Mouse (Mus musculus) G1E (cell line): Measurements from ENCODE around the gene Coq10a. TPM values are rescaled to one million over a fixed set of nuclear protein-coding genes. Genes with fewer than 3 reads are reported as not detected.
"Not testable (repeated sequence)": the region's sequence is repeated elsewhere in the genome, so short reads cannot be mapped to it uniquely, and the experiment has no call there.

ENCODE experiments used
- ATAC-seq: 2 replicates; pipeline ENCODE4 v1.8.0; 2016; ENCODE audit warnings: mild to moderate bottlenecking; ENCODE audit not compliant: insufficient number of reproducible peaks, poor library complexity, low FRiP score, severe bottlenecking; ENCODE audit errors: extremely low read depth
- DNase-seq: peaks from one replicate; pipeline ENCODE4 v3.0.0; 2012; ENCODE audit warnings: low spot score
- H3K27me3 ChIP-seq: 2 replicates; pipeline ENCODE4 v1.6.1; 2012; ENCODE audit warnings: mild to moderate bottlenecking, low read length, inconsistent platforms; ENCODE audit not compliant: insufficient read depth
- H3K36me3 ChIP-seq: replicated peaks from 2 replicates; pipeline ENCODE3; 2012; ENCODE audit warnings: mild to moderate bottlenecking, inconsistent platforms
- H3K4me1 ChIP-seq: 2 replicates; pipeline ENCODE4 v1.6.1; 2012; ENCODE audit warnings: low read depth, low read length, inconsistent platforms, mixed read lengths; ENCODE audit not compliant: insufficient read depth
- H3K4me3 ChIP-seq: 2 replicates; pipeline ENCODE4 v1.5.1; 2012; ENCODE audit warnings: low read depth, mild to moderate bottlenecking, inconsistent platforms, low read length, moderate library complexity, mixed read lengths
- H3K9me3 ChIP-seq: replicated peaks from 2 replicates; pipeline ENCODE4 v1.6.1; 2012; ENCODE audit warnings: inconsistent platforms
- CTCF ChIP-seq: IDR thresholded peaks from 2 replicates; pipeline ENCODE4 v1.5.1; 2012; ENCODE audit warnings: low read depth, low read length, inconsistent platforms, mixed read lengths
- GATA1 ChIP-seq: IDR thresholded peaks from 2 replicates; pipeline ENCODE4 v1.6.1; 2012; ENCODE audit warnings: borderline replicate concordance, low read length, inconsistent platforms, mixed read lengths
- GATA2 ChIP-seq: IDR thresholded peaks from 2 replicates; pipeline ENCODE4 v1.6.1; 2012; ENCODE audit warnings: low read depth, low read length, inconsistent platforms, borderline replicate concordance
- POLR2AphosphoS5 ChIP-seq: IDR thresholded peaks from 2 replicates; pipeline ENCODE4 v1.6.1; 2012; ENCODE audit warnings: low read depth, low read length, inconsistent platforms; ENCODE audit not compliant: insufficient replicate concordance
- TAL1 ChIP-seq: conservative IDR thresholded peaks from 2 replicates; pipeline ENCODE4 v1.6.1; 2012; ENCODE audit warnings: low read depth, low read length, inconsistent platforms, mixed read lengths
- polyA plus RNA-seq: library from polyadenylated mRNA; stranded (reverse); fragments of >175 nt; gene quantifications from 2 replicates; pipeline ENCODE4 v1.2.3, GENCODE M21; 2012
- total RNA-seq, 2 experiments: library from RNA; stranded (forward) in 1 of 2; stranded (reverse) in 1 of 2; fragments of 200-1000 nt in 1 of 2; fragments of >200 nt in 1 of 2; fragmentation: Nextera tagmentation in 1 of 2; gene quantifications; 2 replicates each; pipeline ENCODE4 v1.2.3; 2014 to 2017

The Coq10a gene
- total and polyA plus RNA-seq, 3 experiments, result 8.7 to 28.8 (median 27.4) TPM

DNA sequence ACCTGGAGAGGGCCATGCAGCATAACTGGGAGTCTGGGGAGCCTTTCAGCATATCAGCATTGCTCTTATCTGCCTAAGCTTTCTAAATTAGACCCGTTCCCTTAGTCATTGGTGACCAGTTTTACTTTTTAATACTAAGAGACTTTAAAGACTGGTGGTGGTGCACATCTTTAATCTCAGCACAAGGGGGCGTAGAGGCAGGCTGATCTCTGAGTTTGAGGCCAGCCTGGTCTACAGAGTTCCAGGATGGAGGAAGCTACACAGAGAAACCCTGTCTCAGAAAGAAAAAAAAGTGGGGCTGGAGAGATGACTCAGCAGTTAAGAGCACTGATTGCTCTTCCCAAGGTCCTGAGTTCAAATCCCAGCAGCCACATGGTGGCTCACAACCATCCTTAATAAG lies 28.5 kb downstream of the Coq10a start:
- peaks cover 41% of the 10 kb centered on the region for H3K36me3 ChIP-seq
- peaks cover 82% of the 10 kb centered on the region for H3K4me1 ChIP-seq
- H3K9me3 ChIP-seq, result no peaks in the 10 kb centered on the region
- no peak for TF ChIP-seq GATA1
- no peak for TF ChIP-seq POLR2AphosphoS5
- no peak for TF ChIP-seq CTCF
- TF ChIP-seq TAL1, result no peak
- TF ChIP-seq GATA2, result no peak
- no peak for DNase-seq
- no peak for ATAC-seq
- no peak overlapping the region for H3K4me3 ChIP-seq
- no peaks in the 10 kb centered on the region for H3K27me3 ChIP-seq

DNA sequence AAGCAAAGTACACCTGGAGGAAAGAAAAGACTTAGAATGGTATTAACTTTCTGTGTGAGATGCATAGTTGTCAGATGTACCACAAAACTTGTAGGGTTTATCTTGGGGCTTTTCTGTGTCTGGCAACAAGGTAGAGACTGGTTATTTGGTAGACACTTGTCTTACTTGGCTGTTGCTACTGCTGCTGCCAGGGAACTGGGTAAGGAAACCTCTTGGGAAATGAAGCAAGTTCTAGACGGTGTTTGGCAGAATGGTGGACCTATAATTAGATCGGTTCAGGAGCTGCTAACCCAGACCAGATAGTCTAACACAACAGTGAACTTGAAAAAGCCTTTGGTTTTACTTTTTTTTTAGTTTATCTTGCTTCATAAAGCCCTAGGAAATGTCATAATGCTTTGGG lies 29.8 kb downstream of the Coq10a start:
- DNase-seq (no peak), ATAC-seq (no peak)
- Histone ChIP-seq H3K27me3 (no peaks in the 10 kb centered on the region), H3K4me1 (peaks cover 85% of the 10 kb centered on the region), H3K36me3 (peaks cover 41% of the 10 kb centered on the region), H3K4me3 (peak overlapping the region; percentile 88), H3K9me3 (no peaks in the 10 kb centered on the region)
- TF ChIP-seq GATA2 (no peak), POLR2AphosphoS5 (no peak), TAL1 (no peak)

DNA sequence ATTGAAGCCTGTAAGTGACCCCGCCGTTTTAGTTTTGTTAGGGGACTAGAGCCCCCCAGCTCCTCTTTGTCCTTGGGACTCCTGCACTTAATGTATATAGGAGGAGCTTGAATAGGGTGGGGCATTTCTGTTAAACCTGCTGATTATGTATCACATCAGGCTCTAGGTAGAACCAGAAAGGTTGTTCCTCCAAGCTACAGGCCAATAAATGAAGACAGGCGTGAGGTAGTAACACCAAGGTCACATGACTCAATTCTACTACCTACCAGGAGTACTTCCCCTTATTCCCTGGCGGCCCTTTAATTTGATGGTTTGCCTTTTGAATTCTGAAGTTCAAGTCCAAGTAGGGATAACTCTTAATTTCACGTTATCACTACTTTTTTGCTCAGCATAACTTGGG lies 30.4 kb downstream of the Coq10a start:
- no peak for TF ChIP-seq CTCF
- no peak for TF ChIP-seq POLR2AphosphoS5
- no peak for TF ChIP-seq TAL1
- TF ChIP-seq GATA1, result no peak
- TF ChIP-seq GATA2, result no peak
- ATAC-seq (0 out of 2 replicates have a peak, but pooled peaks have one; percentile 23), DNase-seq (peak; percentile 52)
- Histone ChIP-seq H3K36me3 (peaks cover 37% of the 10 kb centered on the region), H3K4me1 (peaks cover 82% of the 10 kb centered on the region), H3K27me3 (no peaks in the 10 kb centered on the region), H3K9me3 (no peaks in the 10 kb centered on the region), H3K4me3 (peak overlapping the region; percentile 88)

GRCm38 (mm10) chr10:128337306-128338181 lies 31.3 kb downstream of the Coq10a start, which contains the start of gene Cs:
TSS of gene Cs (plus strand) at chr10:128337734.
- Histone ChIP-seq H3K27me3 (no peaks in the 10 kb centered on the region), H3K4me1 (peaks cover 75% of the 10 kb centered on the region), H3K4me3 (peak within 1 kb of the TSS; percentile 88), H3K9me3 (no peaks in the 10 kb centered on the region), H3K36me3 (peaks cover 29% of the 10 kb centered on the region)
- DNase-seq (peak; percentile 84), ATAC-seq (peak; percentile 90)
- TF ChIP-seq GATA1 (no peak), POLR2AphosphoS5 (no peak), GATA2 (no peak), CTCF (no peak), TAL1 (no peak)

DNA sequence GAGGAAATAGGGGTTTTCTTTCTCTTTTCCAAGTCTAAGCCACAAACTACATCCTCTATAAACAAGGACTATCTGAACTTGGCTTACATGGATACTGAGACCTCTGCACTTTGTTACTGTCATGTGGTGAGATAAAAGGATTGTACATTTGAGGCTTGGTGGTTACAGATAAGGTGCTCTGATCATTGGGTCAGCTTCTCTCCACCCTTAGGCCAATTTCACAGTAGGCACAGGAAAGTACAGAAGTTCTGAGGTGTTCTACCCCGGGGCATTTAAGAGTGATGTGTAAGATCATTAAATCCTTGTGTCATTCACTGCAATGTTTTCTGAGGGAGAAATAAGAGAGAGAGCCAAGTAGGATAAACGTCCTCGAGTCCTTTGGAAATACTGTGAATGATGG lies 32.2 kb downstream of the Coq10a start:
- peaks cover 68% of the 10 kb centered on the region for H3K4me1 ChIP-seq
- TF ChIP-seq TAL1 (peak; percentile 51), GATA1 (no peak), GATA2 (no peak)
- no peak for DNase-seq
- H3K9me3 ChIP-seq, result no peaks in the 10 kb centered on the region
- peak overlapping the region; percentile 88; the same call in 1 of the 2 replicates for H3K4me3 ChIP-seq
- no peaks in the 10 kb centered on the region for H3K27me3 ChIP-seq
- H3K36me3 ChIP-seq, result peaks cover 24% of the 10 kb centered on the region
- peak; percentile 36 for ATAC-seq

DNA sequence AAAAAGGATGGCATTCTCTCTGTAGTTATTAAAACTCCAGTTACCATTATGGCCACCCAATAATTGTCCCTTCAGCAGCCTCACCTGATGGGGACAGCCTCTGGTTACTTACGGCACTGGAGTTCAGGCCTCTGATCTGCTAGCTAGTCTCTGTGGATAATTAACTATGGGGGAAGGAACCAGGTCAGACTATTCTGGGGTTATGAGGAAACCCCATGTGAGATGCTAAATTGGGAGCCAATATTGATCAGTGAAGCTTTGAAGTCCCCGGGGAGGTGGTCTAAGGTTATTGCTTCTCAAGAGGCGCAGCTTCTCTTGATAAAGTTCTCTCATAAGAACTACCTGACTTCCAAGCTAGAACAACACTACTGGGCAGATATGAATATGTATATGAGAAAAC lies 32.6 kb downstream of the Coq10a start:
- no peak for ATAC-seq
- peaks cover 64% of the 10 kb centered on the region for H3K4me1 ChIP-seq
- H3K4me3 ChIP-seq, result no peak overlapping the region; the same call in 1 of the 2 replicates
- no peaks in the 10 kb centered on the region for H3K27me3 ChIP-seq
- DNase-seq, result no peak
- TF ChIP-seq CTCF (no peak), POLR2AphosphoS5 (no peak), GATA2 (no peak), TAL1 (no peak), GATA1 (no peak)
- peaks cover 20% of the 10 kb centered on the region for H3K36me3 ChIP-seq
- H3K9me3 ChIP-seq, result no peaks in the 10 kb centered on the region

DNA sequence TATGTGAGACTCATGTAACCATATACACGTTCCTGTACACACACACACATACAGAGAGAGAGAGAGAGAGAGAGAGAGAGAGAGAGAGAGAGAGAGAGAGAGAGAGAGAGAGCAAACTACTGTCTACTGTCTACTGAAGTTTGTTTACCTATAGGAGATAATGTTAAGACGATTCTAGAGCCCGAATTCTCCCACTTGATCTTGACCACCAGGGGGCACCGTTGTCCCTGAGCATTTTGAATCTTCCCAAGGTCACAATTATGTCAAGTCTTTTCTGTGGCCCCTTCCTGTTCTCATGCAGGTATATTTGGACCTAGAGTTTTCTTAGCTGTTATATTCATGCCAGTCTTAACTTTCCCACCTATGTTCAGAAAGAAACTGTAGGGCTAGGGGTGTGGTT lies 33.2 kb downstream of the Coq10a start:
- DNase-seq (no peak), ATAC-seq (no peak)
- peaks cover 15% of the 10 kb centered on the region for H3K36me3 ChIP-seq
- no peaks in the 10 kb centered on the region for H3K27me3 ChIP-seq
- no peak overlapping the region for H3K4me3 ChIP-seq
- TF ChIP-seq GATA2, result no peak
- peak; percentile 84 for TF ChIP-seq CTCF
- peaks cover 60% of the 10 kb centered on the region for H3K4me1 ChIP-seq
- H3K9me3 ChIP-seq, result no peaks in the 10 kb centered on the region

- Histone ChIP-seq H3K36me3 (peaks cover 20% of the 10 kb centered on the region), H3K4me1 (peaks cover 35% of the 10 kb centered on the region)
- H3K4me3 ChIP-seq, H3K27me3 ChIP-seq, ATAC-seq, H3K9me3 ChIP-seq, DNase-seq: not testable (repeated sequence)
These were observed 36.2 kb downstream of the Coq10a start for GRCm38 (mm10) chr10:128332358-128333249.
